Mouse (Mus musculus) monocyte, adult 2 months (primary cell): ENCODE measurements around the gene Rdh12.
"Not testable (repeated sequence)": the region's sequence is repeated elsewhere in the genome, so short reads cannot be mapped to it uniquely, and the experiment has no call there.

Experiments
- DNase-seq, 2 experiments: peaks; one replicate each; pipeline ENCODE4 v3.0.0; 2022; ENCODE audit warnings: low spot score in 2 of 2, low read depth in 1 of 2

The Rdh12 gene

DNA sequence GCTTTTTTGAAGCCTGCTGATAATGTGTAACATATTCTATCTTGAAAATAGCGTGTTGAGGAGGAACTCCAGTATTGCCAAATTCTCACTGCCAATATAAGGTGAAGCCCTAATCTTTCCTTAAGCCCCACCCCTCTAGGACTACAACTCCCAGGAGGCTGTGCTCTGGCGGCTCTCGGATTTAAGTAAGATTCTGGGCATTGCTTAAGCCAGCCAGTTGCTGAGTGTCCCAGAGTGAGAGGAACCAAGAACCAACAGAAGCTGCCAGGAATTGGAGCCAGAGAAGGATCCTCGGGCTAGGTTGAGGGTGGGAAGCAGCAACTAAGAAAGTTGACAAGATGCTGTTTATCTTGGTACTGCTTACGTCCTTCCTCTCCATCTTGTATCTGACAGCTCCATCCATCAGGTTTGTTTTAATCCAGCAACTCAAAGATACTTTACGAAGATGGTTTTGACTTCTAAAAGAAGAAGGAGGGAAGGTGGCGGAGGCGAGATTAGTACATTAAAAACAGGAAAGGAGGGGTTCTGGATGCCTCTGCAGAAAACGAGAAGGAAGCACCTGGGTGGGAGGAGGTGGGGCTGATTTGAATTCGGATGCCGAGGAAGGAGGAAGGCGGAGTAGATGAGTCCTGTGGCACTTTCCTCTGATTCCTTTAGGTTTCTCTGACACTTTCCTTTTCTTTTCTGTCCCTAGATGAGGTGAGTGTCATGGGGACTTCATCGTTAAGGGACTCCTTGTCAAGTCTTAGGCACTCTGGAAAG lies at the start of gene Rdh12:
TSS of gene Rdh12 (plus strand) at position 212 of the 762 bp plus-strand sequence.
- no peak for DNase-seq

DNA sequence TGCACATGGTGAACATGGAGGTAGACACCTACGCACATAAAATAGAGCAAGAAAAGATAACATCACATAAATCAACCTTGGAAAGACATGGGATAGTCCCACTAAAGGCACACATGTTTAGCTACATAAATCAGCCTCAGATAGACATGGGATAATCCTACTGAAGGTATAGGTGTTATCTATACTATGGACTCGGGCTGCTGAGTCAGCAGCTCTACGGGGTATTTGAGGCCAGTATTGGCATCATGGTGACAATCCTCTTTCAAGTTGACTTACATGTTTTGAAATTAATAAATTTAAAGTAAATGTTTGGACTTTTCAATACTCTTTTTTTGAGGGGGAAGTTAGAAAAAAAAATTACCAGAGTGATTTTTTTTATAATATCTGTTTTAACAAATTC lies 45.8 kb upstream of the Rdh12 start:
- no peak for DNase-seq

GRCm38 (mm10) chr12:79169173-79169572 lies 39.5 kb upstream of the Rdh12 start:
- DNase-seq: no peak

- no peak for DNase-seq
Measured at GRCm38 (mm10) chr12:79170421-79170820, 38.3 kb upstream of the Rdh12 start.

DNA sequence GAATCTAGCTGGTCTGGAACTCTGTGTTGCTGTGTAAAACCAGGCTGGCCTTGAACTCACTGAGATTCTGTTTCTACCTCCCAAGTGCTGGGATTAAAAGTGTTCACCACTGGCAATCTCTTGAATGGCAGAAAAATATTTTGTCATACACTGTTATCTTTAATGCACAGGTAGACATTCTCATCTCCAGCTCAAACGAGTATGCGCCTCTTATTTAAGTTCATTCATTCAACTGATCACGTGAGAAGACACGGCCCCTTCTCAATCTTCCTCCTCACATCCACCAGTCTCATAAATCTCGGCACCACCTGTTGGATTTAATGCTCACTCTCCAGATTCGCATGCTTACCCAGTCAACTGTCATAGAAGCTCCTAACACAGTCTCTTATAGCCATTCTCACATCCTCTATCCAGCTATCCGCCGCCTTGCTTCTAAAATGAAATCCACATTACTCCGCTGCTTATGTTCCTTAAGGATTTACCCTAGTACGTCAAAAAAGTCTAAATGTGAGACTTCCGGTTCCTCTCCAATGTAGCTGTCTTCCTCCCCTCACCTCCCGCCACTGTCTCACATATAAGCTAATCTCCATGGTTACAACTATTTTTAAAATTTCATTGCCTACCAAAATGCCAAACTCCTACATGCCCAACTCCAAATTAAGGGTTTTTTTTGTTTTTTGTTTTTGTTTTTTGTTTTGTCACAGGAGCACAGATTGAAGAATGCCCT lies 37.3 kb upstream of the Rdh12 start:
- no peak for DNase-seq

GRCm38 (mm10) chr12:79172019-79172941 lies 36.4 kb upstream of the Rdh12 start, which contains the start of gene Vti1b:
TSS of gene Vti1b (minus strand) at chr12:79172667.
- DNase-seq: peak; percentile 85 to 95

GRCm38 (mm10) chr12:79173721-79174120 lies 35.0 kb upstream of the Rdh12 start:
- no peak for DNase-seq

DNA sequence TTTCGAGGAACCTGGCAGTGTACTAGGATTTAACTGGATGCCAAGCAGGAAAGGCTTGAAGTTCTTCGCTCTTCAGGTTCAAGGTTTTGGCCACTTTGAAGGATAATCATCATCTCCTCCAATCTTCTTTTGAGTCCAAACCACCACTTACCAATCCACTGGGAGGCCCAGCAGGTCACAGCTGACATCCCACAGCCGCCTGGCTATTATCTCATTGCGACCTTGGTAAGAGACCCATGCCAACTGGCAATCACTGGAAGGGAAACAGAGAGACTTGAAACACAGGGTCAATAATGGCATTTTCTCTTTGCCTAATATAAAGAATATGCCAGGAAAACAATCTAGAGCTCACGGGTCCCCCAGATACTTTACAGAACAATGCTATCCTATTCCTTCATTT lies 32.7 kb upstream of the Rdh12 start:
- no peak for DNase-seq

GRCm38 (mm10) chr12:79185160-79185559 lies 23.6 kb upstream of the Rdh12 start:
- DNase-seq: not testable (repeated sequence)

- DNase-seq: peak in 1 of 2 experiments; percentile 5
Measured at GRCm38 (mm10) chr12:79190931-79191673, 17.6 kb upstream of the Rdh12 start.

- DNase-seq: peak; percentile 64 to 66
Measured at GRCm38 (mm10) chr12:79191701-79192100, 17.0 kb upstream of the Rdh12 start.

GRCm38 (mm10) chr12:79192193-79192592 lies 16.5 kb upstream of the Rdh12 start, which contains the start of gene Rdh11:
TSS of gene Rdh11 (minus strand) at chr12:79192293.
- no peak for DNase-seq

DNA sequence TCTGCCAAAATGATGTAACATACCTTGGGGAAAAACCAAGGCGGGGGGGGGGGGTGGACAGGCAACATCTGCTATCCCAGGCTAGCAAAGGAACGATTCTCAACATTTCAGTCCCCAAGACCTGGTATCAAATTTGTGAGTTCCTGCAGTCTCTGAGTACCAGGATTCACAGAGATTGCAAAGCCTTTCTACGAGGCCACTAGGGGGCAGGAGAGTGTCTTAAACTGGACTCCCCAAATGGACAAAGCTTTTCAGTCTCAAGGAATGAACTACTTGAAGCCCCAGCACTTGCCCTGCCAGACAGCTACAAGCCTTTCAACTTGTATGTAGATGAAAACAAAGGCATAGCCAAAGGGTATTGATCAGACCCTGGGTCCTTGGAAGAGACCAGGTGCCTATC lies 15.3 kb upstream of the Rdh12 start:
- DNase-seq: peak; percentile 39 to 43

DNA sequence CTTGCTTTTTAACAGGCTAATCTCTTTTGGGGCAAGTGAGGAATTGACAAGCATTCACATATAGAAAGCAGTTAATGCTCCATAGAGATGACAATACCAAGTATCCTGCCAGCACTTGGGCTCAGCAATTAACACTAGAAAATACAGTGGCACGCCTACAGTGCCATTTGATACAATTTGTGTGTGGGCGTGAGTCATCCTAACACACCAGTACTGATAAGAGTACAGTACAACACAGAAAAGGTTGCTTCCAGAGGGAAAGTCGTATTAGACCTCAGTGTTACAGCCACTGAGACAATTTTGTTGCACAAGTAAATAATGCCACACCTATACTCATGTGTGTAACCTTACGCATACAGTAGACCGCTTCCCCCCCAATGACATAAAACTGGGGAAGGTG lies 11.6 kb upstream of the Rdh12 start:
- DNase-seq: no peak

- DNase-seq: no peak
Measured at GRCm38 (mm10) chr12:79201882-79202281, 6.8 kb upstream of the Rdh12 start.

GRCm38 (mm10) chr12:79211447-79211846 lies 2.7 kb downstream of the Rdh12 start:
- DNase-seq: no peak

- DNase-seq: no peak
Measured at GRCm38 (mm10) chr12:79217511-79217910, 8.8 kb downstream of the Rdh12 start.

DNA sequence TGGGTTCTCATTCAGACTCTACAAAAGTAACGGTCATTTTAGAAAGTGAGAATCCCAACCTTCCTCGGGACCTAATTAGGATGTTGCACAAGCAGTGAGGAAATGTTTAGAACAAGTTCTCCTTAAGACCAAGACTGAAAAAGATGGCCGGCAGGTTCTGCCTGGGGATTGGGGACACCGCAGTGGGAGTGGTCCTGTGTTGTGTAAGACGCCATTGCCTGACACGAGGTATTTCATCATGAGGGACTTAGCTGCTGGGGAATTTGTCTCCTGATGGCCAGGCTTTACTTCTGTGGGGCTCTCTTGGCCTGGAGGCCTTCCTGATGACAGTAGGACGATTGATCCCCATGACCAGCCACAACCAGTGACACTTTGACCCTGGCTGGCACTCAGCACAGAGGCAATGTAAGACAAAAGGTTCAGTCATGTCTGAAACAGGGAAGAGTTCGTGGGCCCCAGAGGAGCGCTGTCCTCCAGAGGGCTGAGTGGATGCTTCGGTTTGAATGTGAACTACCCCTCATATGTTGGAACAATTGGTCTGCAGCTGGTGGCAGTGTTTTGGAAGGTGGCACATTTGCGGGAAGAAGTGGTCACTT lies 26.9 kb downstream of the Rdh12 start:
- DNase-seq: peak; percentile 40 to 71

DNA sequence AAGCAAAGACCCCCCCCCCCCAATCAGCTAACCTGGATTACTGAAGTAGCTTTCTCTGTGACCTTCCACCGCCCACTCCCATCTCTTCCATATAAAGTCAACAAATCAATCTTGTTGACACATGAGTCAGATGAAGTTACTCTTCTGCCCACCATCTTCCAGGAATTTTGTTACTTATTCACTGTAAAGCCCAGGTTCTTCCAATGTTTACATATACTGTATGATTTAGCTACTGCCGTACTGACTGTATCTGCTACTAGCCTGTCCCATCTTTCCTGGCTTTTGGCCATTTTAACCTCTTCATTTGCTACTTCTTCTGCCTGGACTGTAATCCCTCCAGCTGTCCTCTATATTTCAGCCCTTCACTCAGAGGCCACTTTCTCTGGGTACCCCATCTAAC lies 33.3 kb downstream of the Rdh12 start:
- DNase-seq: no peak

GRCm38 (mm10) chr12:79242921-79243320 lies 34.2 kb downstream of the Rdh12 start:
- DNase-seq: no peak
